Mouse (Mus musculus) embryonic stem cell, embryonic (primary cell): Measurements from ENCODE around the gene Olfr1111.
"Not testable (repeated sequence)": the region's sequence is repeated elsewhere in the genome, so short reads cannot be mapped to it uniquely, and the experiment has no call there.

Experiments
- CTCF ChIA-PET, 4 experiments: fragments of 300-600 bp in 2 of 4; fragments of 350-600 bp in 2 of 4; sonication (Branson Sonifier 250); formaldehyde crosslinking; loops; one replicate each; lab custom pipeline; 2022; ENCODE audit warnings: inconsistent platforms in 2 of 4; lab: Charles Lee
- POLR2A ChIA-PET, 4 experiments: fragments of 300-600 bp in 2 of 4; fragments of 350-600 bp in 2 of 4; sonication (Branson Sonifier 250); formaldehyde crosslinking; loops; one replicate each; lab custom pipeline; 2022; ENCODE audit warnings: antibody characterized with exemption in 4 of 4, inconsistent platforms in 1 of 4; lab: Charles Lee

Gene Olfr1111

GRCm38 (mm10) chr2:87152524-87152923 lies at the start of gene Olfr1111:
Gene Olfr1111 (minus strand): TSS chr2:87152624.
- CTCF ChIA-PET: no interaction called here
- POLR2A ChIA-PET: no interaction called here

DNA sequence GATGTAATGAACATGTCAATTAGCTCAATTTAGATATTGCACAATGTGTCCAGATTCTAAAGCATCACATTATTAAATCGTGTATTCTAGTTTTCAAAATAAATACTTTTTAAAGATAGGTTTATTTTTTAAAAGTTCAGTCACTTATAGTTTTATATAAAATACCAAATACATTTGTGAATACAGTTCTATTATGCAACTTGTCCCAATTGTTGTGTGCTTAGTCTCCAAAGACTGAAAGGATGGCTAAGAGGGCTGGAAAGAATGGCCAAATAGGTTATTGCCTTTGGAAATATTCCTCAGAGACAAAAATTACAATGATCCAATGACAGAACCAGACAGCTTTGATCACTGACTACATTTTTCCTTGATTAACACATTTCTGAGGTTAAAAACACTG lies 35.1 kb upstream of the Olfr1111 start, which contains the start of gene Olfr1112:
Gene Olfr1112, plus strand, starts transcription at position 301 of the 400 bp plus-strand sequence.
- CTCF ChIA-PET: no interaction called here
- POLR2A ChIA-PET: no interaction called here

DNA sequence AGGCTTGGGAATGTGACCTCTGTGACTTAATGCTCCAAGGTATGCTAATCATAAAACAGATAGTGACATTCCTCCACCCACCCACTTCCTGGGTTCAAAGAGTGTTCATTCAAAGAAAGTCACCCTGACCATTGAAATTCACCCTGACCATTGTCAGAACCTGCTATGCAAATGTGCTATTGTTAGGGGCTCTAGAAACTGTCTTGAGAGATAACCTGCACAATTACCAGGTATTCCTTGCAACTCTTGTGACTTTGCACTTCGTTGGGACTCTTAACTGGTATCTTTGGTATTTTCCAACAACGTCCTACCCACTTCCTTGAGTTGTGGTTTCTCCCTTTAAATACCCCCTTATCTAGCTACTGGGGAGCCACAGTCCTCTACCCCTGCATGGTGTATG lies 15.3 kb upstream of the Olfr1111 start:
- POLR2A ChIA-PET, CTCF ChIA-PET: not testable (repeated sequence)

DNA sequence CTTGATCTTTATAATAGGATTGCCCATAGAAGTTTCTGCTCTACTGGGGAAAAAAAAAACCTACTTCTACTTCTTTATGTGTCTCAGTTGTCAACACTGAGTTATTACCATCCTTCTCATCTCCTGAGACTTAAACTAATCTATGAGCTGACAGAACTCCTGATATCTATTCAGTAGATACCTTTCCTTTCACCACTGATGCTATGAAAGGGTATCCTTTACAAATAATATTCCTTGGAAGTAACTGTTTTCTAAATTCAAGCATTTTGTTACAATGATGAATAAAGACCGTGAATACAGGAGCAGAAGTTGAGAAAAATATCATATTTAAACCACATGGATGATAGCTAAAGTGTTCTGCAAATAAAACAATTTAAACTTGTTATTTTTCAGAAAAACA lies 12.2 kb downstream of the Olfr1111 start, which contains the start of gene Olfr1110:
Gene Olfr1110, minus strand, starts transcription at position 101 of the 400 bp plus-strand sequence.
- POLR2A ChIA-PET: no interaction called here
- CTCF ChIA-PET: no interaction called here

GRCm38 (mm10) chr2:87114467-87114866 lies 38.0 kb downstream of the Olfr1111 start, which contains the start of gene Olfr259:
Gene Olfr259 (minus strand): TSS chr2:87114567.
- ChIA-PET POLR2A (no interaction called here), CTCF (no interaction called here)
